Mouse (Mus musculus): ENCODE results near the gene Radil.

The Radil gene

GRCm38 (mm10) chr5:142444791-142445531, 105.9 kb downstream of the Radil start:
- DNase-seq = no peak

- DNase-seq = no peak
These were observed 106.9 kb downstream of the Radil start for GRCm38 (mm10) chr5:142443994-142444393.

- no peak for DNase-seq
These were observed 107.4 kb downstream of the Radil start for GRCm38 (mm10) chr5:142443514-142443913.

GRCm38 (mm10) chr5:142442045-142442440, 108.9 kb downstream of the Radil start:
- DNase-seq = no peak

- no peak for DNase-seq
These were observed 109.4 kb downstream of the Radil start for GRCm38 (mm10) chr5:142441332-142442044.

GRCm38 (mm10) chr5:142440451-142441147, 110.3 kb downstream of the Radil start:
- peak in 1 of 2 experiments; percentile 43 for DNase-seq

- no peak for DNase-seq
These were observed 110.9 kb downstream of the Radil start for GRCm38 (mm10) chr5:142439911-142440432.

- DNase-seq = no peak
These were observed 112.4 kb downstream of the Radil start for GRCm38 (mm10) chr5:142438380-142438938.

- no peak for DNase-seq
These were observed 115.2 kb downstream of the Radil start for GRCm38 (mm10) chr5:142435736-142436135.

Data from cerebellum, postnatal 36 days (tissue).